Mouse (Mus musculus): ENCODE data around the gene C2cd2. TPM values are rescaled to one million over a fixed set of nuclear protein-coding genes. Genes with fewer than 3 reads are reported as not detected.

Gene C2cd2
- polyA plus RNA-seq, 1 experiment: 21.3 TPM

DNA sequence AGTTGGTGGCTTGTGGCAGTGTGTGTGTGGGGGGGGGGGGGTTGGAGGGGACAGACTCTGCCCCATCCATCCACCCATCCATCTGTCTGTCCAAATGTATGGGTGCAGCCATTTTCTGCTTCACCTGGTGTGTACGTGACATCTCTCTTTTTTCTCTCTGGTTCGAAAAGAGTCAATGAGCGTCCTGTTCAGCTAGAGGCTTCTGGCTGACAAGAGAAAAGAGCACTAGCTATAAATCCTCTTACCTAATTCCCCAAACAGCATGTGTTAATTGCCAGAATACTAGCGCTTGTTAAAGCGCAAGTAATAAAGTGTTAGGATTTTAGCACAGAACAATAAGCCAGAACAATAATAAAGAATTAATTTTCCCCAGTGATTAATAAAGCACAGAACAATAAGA lies 22.2 kb upstream of the C2cd2 start:
- no peak overlapping the region for H3K27ac ChIP-seq (ENCODE audit: insufficient read depth, low read length)
- no peaks in the 10 kb centered on the region for H3K4me1 ChIP-seq (ENCODE audit: control insufficient read depth, insufficient read depth, insufficient read length)
- no peaks in the 10 kb centered on the region for H3K27me3 ChIP-seq (ENCODE audit: control insufficient read depth, insufficient read depth, low read length)
- no peak for TF ChIP-seq POLR2A (IDR thresholded peaks at IDR 0.05; ENCODE audit: low read depth, low read length)
- no peak for TF ChIP-seq CTCF (IDR thresholded peaks at IDR 0.05; ENCODE audit: extremely low read depth, insufficient read depth, insufficient read length, insufficient replicate concordance)
- no peak overlapping the region for H3K4me3 ChIP-seq (ENCODE audit: extremely low read depth, insufficient read depth, insufficient read length)
- no peaks in the 10 kb centered on the region for H3K36me3 ChIP-seq (ENCODE audit: control insufficient read depth, insufficient read depth, low read length)
- no peak for DNase-seq (ENCODE audit: low read depth in 1 of 2, low spot score in 2 of 2)
- WGBS: 90% methylated on average over 5 of the region's 5 CpGs

DNA sequence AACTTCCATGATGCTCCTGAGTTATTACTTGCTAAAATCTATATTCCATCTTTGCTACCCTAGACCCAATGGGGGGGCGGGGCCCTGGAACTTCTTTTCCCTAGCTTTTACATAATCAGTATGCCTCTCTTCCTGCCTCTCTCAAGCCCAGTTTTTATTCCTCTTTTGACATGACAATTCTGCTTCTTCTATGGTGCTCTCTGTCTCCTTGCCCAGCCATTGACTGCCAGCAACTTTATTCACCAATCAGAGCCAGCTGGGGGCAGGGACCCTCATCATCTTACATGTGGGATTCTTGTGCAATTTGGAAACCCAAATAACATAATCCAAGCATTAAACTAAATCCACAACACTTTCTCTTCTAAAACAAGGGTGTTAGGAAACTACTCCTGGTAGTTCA lies 19.0 kb upstream of the C2cd2 start:
- no peak overlapping the region for H3K4me3 ChIP-seq (ENCODE audit: extremely low read depth, insufficient read depth, insufficient read length)
- H3K4me1 ChIP-seq (ENCODE audit: control insufficient read depth, insufficient read depth, insufficient read length): no peaks in the 10 kb centered on the region
- no peak overlapping the region for H3K27ac ChIP-seq (ENCODE audit: insufficient read depth, low read length)
- no peaks in the 10 kb centered on the region for H3K36me3 ChIP-seq (ENCODE audit: control insufficient read depth, insufficient read depth, low read length)
- 94% methylated on average over 1 of the region's 1 CpGs for WGBS
- H3K27me3 ChIP-seq (ENCODE audit: control insufficient read depth, insufficient read depth, low read length): no peaks in the 10 kb centered on the region
- no peak for DNase-seq (ENCODE audit: low read depth in 1 of 2, low spot score in 2 of 2)
- no peak for TF ChIP-seq CTCF (IDR thresholded peaks at IDR 0.05; ENCODE audit: extremely low read depth, insufficient read depth, insufficient read length, insufficient replicate concordance)
- TF ChIP-seq POLR2A (IDR thresholded peaks at IDR 0.05; ENCODE audit: low read depth, low read length): no peak

DNA sequence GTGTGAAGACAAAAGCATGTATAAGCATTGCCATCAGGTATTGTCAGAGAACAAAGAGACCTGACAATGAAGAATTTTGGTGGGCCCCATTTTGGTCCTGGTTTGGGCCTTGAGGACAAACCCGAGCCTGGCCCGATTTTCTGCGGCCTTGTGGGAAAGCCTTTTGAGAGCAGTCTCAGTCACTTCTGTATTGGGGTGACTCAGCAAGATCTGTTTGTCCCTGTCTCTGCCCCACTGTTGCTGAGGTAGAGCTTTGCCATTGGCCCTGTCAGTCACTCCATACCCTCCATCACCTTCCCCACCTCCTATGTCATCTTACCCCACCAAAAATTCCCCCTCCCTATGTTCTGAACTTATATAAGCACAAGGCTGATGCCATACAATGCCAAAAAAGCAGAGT lies 15.3 kb upstream of the C2cd2 start:
- WGBS: 70% methylated on average over 3 of the region's 3 CpGs
- H3K27ac ChIP-seq (ENCODE audit: insufficient read depth, low read length): no peak overlapping the region
- H3K27me3 ChIP-seq (ENCODE audit: control insufficient read depth, insufficient read depth, low read length): no peaks in the 10 kb centered on the region
- DNase-seq (ENCODE audit: low read depth in 1 of 2, low spot score in 2 of 2): no peak
- H3K4me3 ChIP-seq (ENCODE audit: extremely low read depth, insufficient read depth, insufficient read length): no peak overlapping the region
- H3K4me1 ChIP-seq (ENCODE audit: control insufficient read depth, insufficient read depth, insufficient read length): no peaks in the 10 kb centered on the region
- no peaks in the 10 kb centered on the region for H3K36me3 ChIP-seq (ENCODE audit: control insufficient read depth, insufficient read depth, low read length)
- no peak for TF ChIP-seq CTCF (IDR thresholded peaks at IDR 0.05; ENCODE audit: extremely low read depth, insufficient read depth, insufficient read length, insufficient replicate concordance)

DNA sequence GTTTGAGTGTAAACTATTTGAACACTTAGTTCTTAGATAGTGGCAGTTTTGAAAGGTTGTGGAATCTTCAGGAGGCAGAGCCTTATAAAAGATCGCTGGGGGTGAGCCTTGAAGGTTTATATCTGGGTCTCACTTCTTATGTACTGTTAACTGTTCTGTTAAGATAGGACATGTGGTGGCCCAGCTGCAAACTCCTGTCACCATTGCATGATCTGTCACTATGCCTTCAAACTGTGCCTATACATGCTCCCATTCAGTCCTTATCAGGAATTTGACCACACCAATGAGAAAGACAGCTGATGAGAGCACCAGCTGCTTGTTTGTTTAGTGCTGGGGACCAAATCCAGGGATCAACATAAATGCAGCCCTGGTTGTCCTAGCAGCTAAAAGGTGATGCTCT lies 14.9 kb upstream of the C2cd2 start:
- no peak for TF ChIP-seq POLR2A (IDR thresholded peaks at IDR 0.05; ENCODE audit: low read depth, low read length)
- no peak for TF ChIP-seq CTCF (IDR thresholded peaks at IDR 0.05; ENCODE audit: extremely low read depth, insufficient read depth, insufficient read length, insufficient replicate concordance)
- no peak for DNase-seq (ENCODE audit: low read depth in 1 of 2, low spot score in 2 of 2)
- Histone ChIP-seq H3K4me3 (ENCODE audit: extremely low read depth, insufficient read depth, insufficient read length) (no peak overlapping the region), H3K4me1 (ENCODE audit: control insufficient read depth, insufficient read depth, insufficient read length) (no peaks in the 10 kb centered on the region), H3K27ac (ENCODE audit: insufficient read depth, low read length) (no peak overlapping the region), H3K36me3 (ENCODE audit: control insufficient read depth, insufficient read depth, low read length) (no peaks in the 10 kb centered on the region), H3K27me3 (ENCODE audit: control insufficient read depth, insufficient read depth, low read length) (no peaks in the 10 kb centered on the region)
- 67% methylated on average over 1 of the region's 1 CpGs for WGBS

DNA sequence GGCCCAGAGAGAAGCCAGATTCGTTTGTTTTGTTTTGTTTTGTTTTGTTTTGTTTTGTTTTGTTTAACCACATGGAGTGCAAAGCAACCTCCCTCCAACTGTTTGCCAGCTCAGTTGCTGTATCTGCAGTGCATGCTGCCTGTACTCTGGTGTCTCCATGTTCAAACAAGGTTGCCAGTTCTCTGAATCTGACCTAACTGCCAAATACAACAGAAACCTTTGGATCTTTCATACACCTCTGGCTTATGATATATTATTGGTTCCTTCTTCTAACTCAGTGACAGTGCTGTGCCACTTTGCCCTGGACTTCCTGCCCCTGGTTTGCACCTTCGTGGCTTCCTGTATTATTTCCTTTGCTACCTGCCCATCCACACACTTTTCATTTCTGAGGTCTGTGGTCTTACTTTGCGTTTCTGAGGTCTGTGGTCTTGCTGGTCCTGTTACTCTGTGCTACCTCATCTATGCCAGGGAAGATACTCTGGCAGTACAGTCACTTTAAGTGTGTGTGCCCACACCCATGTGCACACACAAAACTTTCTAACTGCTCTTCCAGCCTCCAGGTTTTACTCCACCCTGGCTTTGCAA lies 1.6 kb upstream of the C2cd2 start:
- 34% methylated on average over 3 of the region's 3 CpGs for WGBS
- Histone ChIP-seq H3K27ac (ENCODE audit: insufficient read depth, low read length) (no peak overlapping the region), H3K4me3 (ENCODE audit: extremely low read depth, insufficient read depth, insufficient read length) (no peak overlapping the region), H3K27me3 (ENCODE audit: control insufficient read depth, insufficient read depth, low read length) (no peaks in the 10 kb centered on the region), H3K4me1 (ENCODE audit: control insufficient read depth, insufficient read depth, insufficient read length) (peaks cover 12% of the 10 kb centered on the region), H3K36me3 (ENCODE audit: control insufficient read depth, insufficient read depth, low read length) (no peaks in the 10 kb centered on the region)
- DNase-seq (ENCODE audit: low read depth in 1 of 2, low spot score in 2 of 2): no peak
- TF ChIP-seq POLR2A (IDR thresholded peaks at IDR 0.05; ENCODE audit: low read depth, low read length): no peak
- no peak for TF ChIP-seq CTCF (IDR thresholded peaks at IDR 0.05; ENCODE audit: extremely low read depth, insufficient read depth, insufficient read length, insufficient replicate concordance)

DNA sequence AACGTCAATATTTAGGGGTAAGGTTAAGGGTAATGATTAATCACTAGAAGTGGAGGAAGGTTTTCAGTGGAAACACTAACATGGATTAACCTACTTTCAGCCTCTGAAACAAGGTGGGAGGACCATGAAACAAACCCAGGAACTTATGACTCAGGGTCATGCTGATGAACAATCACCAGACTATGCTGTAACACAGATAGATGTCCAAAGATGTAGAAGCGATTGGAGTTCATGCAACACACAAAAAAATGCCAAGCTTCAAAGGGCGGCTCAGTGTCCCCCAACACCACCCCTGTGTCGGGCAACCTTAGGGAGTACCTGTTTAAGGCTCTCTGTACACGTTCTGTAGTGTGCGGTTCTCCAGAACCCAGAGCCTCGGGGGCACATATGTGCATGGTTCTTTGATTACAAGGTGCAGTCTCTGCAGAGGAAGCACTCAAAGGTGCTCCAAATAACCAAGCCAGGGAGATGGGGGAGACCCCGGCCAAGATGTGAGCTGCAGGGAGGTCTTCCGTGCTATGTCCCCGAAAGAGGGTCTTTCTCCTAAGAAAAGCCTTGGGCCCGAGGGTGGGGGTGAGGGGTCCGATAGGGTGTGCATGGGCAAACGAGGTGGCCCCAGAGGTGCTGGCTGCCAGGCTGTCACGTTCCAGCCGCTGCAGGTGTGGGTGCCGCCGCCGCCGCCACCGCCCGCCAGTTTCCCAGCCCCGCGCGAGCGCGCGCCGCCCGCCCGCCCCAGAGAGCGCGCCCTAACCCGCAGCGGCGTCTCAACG lies 832 bp downstream of the C2cd2 start:
- no peaks in the 10 kb centered on the region for H3K36me3 ChIP-seq (ENCODE audit: control insufficient read depth, insufficient read depth, low read length)
- no peak for DNase-seq (ENCODE audit: low read depth in 1 of 2, low spot score in 2 of 2)
- peaks cover 12% of the 10 kb centered on the region for H3K4me1 ChIP-seq (ENCODE audit: control insufficient read depth, insufficient read depth, insufficient read length)
- peak overlapping the region; percentile 68 for H3K4me3 ChIP-seq (ENCODE audit: extremely low read depth, insufficient read depth, insufficient read length)
- H3K27ac ChIP-seq (ENCODE audit: insufficient read depth, low read length): peak overlapping the region; percentile 83
- WGBS: 6% methylated on average over 33 of the region's 36 CpGs
- no peaks in the 10 kb centered on the region for H3K27me3 ChIP-seq (ENCODE audit: control insufficient read depth, insufficient read depth, low read length)
- TF ChIP-seq CTCF (IDR thresholded peaks at IDR 0.05; ENCODE audit: extremely low read depth, insufficient read depth, insufficient read length, insufficient replicate concordance) (no peak), POLR2A (IDR thresholded peaks at IDR 0.05; ENCODE audit: low read depth, low read length) (no peak)

DNA sequence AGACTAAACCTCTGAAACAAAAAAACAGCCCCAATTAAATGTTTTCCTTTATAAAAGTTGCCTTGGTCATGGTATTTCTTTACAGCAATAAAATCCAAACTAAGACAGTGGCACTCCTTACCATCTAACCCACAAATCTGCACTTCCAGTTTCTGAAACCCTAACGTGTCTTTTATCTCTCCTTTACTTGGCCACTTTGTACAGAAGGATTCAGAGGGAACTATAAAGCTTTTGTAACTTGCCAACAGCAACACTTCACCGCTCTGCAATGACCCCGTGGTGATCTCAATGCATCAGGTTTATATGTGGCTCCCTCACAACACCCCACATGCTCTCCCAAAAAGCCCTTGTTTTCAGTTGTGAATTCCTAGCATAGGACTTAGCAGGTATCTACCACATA lies 2.0 kb downstream of the C2cd2 start:
- no peak overlapping the region for H3K4me3 ChIP-seq (ENCODE audit: extremely low read depth, insufficient read depth, insufficient read length)
- H3K27ac ChIP-seq (ENCODE audit: insufficient read depth, low read length): no peak overlapping the region
- peaks cover 3% of the 10 kb centered on the region for H3K36me3 ChIP-seq (ENCODE audit: control insufficient read depth, insufficient read depth, low read length)
- H3K4me1 ChIP-seq (ENCODE audit: control insufficient read depth, insufficient read depth, insufficient read length): peaks cover 12% of the 10 kb centered on the region
- no peak for TF ChIP-seq CTCF (IDR thresholded peaks at IDR 0.05; ENCODE audit: extremely low read depth, insufficient read depth, insufficient read length, insufficient replicate concordance)
- TF ChIP-seq POLR2A (IDR thresholded peaks at IDR 0.05; ENCODE audit: low read depth, low read length): no peak
- WGBS: 83% methylated on average over 3 of the region's 3 CpGs
- no peak for DNase-seq (ENCODE audit: low read depth in 1 of 2, low spot score in 2 of 2)
- no peaks in the 10 kb centered on the region for H3K27me3 ChIP-seq (ENCODE audit: control insufficient read depth, insufficient read depth, low read length)

Data from spleen, adult 2 months (tissue).